Mouse (Mus musculus): Measurements from ENCODE around the gene Syt11. TPM values are rescaled to one million over a fixed set of nuclear protein-coding genes. Genes with fewer than 3 reads are reported as not detected.

The Syt11 gene
- 3.2 to 4.4 TPM (median 3.9 TPM) in 4 replicates for total RNA-seq (2023; ENCODE audit: inconsistent age)

DNA sequence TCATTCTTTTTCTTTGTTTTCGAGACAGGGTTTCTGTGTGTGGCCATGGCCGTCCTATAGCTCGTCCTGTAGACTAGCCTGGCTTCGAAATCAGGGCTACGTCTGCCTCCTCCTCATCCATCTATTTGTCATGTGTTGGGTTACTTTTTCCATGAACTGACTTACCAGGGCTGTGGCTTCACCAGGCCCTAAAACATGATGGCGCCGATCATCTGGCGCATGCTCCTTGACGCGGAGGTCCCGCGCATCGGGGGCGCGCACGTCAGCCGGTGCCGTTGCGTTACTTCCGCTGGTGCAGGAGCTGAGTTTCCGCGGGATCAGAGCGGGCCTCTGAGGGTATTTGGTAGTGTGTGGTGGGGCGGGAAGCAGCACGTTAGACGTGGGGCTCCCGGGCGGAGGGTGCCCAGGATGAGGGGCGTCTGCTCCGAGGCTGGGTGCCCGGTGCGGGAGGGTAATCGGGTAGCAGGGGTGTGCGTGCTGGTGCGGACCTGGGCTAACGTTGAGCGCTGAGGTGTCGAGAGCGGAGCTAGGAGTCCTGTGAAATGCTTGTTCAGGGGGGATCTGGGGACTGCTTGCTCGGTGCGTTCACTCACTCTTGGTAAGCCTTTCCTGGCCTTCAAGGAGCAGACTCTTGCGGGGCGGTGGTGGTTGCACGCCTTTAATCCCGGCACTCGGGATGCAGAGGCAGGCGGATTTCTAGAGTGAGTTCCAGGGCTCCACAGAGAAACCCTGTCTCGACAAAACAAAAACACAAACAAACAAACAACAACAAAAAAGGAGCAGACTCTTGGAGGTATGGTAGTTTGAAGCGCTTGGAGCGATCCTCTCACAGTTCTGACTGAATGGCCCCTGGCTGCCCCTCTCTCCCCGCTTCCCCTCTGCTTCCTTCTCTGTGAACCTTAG lies at the start of gene Syt11:
Gene Syt11, minus strand, starts transcription at position 226 of the 903 bp plus-strand sequence.

GRCm38 (mm10) chr3:88716399-88717197 lies 58.4 kb downstream of the Syt11 start, which contains the start of gene Rit1:
TSS of gene Rit1 (plus strand) at chr3:88716838.

Other genes with a start within 250 kb of the Syt11 start
- gene Mex3a, start 242.8 kb downstream of the Syt11 start, total RNA-seq (2023; ENCODE audit: inconsistent age), result 1.1 to 1.6 TPM (median 1.4 TPM) in 4 replicates
- 0.70 to 1.9 TPM (median 0.86 TPM) in 4 replicates for gene Rab25, start 226.9 kb downstream of the Syt11 start, total RNA-seq (2023; ENCODE audit: inconsistent age)
- 99.1 to 111 TPM (median 105 TPM) in 4 replicates for gene Lamtor2, start 222.1 kb downstream of the Syt11 start, total RNA-seq (2023; ENCODE audit: inconsistent age)
- gene Ubqln4, start 221.4 kb downstream of the Syt11 start, total RNA-seq (2023; ENCODE audit: inconsistent age), result 42.9 to 49.4 TPM (median 47.2 TPM) in 4 replicates
- gene Ssr2, start 199.3 kb downstream of the Syt11 start, total RNA-seq (2023; ENCODE audit: inconsistent age), result 60.6 to 67.5 TPM (median 65.5 TPM) in 4 replicates
- 231 to 252 TPM (median 239 TPM) in 4 replicates for gene Arhgef2, start 169.2 kb downstream of the Syt11 start, total RNA-seq (2023; ENCODE audit: inconsistent age)
- not detected in 4 replicates for gene Rxfp4, start 122.0 kb downstream of the Syt11 start, total RNA-seq (2023; ENCODE audit: inconsistent age)
- gene Khdc4, start 89.4 kb downstream of the Syt11 start, total RNA-seq (2023; ENCODE audit: inconsistent age), result 105 to 118 TPM (median 110 TPM) in 4 replicates
- gene Rit1, start 58.3 kb downstream of the Syt11 start, total RNA-seq (2023; ENCODE audit: inconsistent age), result 28.5 to 37.3 TPM (median 33.7 TPM) in 4 replicates
- gene Gon4l, start 60.1 kb upstream of the Syt11 start, total RNA-seq (2023; ENCODE audit: inconsistent age), result 69.9 to 75.0 TPM (median 71.3 TPM) in 4 replicates
- gene Msto1, start 138.8 kb upstream of the Syt11 start, total RNA-seq (2023; ENCODE audit: inconsistent age), result 11.4 to 14.8 TPM (median 13.5 TPM) in 4 replicates
- gene Ash1l, start 175.5 kb upstream of the Syt11 start, total RNA-seq (2023; ENCODE audit: inconsistent age), result 79.9 to 92.8 TPM (median 90.4 TPM) in 4 replicates
- gene Dap3, start 176.0 kb upstream of the Syt11 start, total RNA-seq (2023; ENCODE audit: inconsistent age), result 88.5 to 93.1 TPM (median 90.6 TPM) in 4 replicates

Measured in B cell, adult (primary cell).